Mouse (Mus musculus) spleen, adult 2 months (tissue): ENCODE results near the gene Frat2.

Source experiments
- CTCF ChIP-seq: fragments of 200-500 bp; IDR thresholded peaks from 2 replicates; pipeline ENCODE4 v1.5.1; 2011; ENCODE audit warnings: mild to moderate bottlenecking, inconsistent platforms; ENCODE audit not compliant: insufficient read depth, insufficient read length, insufficient replicate concordance; ENCODE audit errors: extremely low read depth
- POLR2A ChIP-seq: fragments of 200-500 bp; IDR thresholded peaks from 2 replicates; pipeline ENCODE4 v1.6.1; 2011; ENCODE audit warnings: low read depth, low read length, inconsistent platforms

- TF ChIP-seq CTCF (no peak), POLR2A (no peak)
These were observed 10.6 kb downstream of the Frat2 start for GRCm38 (mm10) chr19:41837194-41837916.
